Mouse (Mus musculus): ENCODE results near the gene Olfr153.
"Not testable (repeated sequence)": the region's sequence is repeated elsewhere in the genome, so short reads cannot be mapped to it uniquely, and the experiment has no call there.

The Olfr153 gene

GRCm38 (mm10) chr2:87531496-87531895 is at the start of gene Olfr153:
Gene Olfr153 (plus strand): TSS chr2:87531796.
- no peak for DNase-seq (ENCODE audit: low spot score)

GRCm38 (mm10) chr2:87482276-87482675 is 49.3 kb upstream of the Olfr153 start:
- no peak for DNase-seq (ENCODE audit: low spot score)

GRCm38 (mm10) chr2:87496993-87497392 is 34.6 kb upstream of the Olfr153 start, which contains the start of gene Pramel7:
Gene Pramel7 (minus strand): TSS chr2:87497093.
- DNase-seq (ENCODE audit: low spot score), result not testable (repeated sequence)

DNA sequence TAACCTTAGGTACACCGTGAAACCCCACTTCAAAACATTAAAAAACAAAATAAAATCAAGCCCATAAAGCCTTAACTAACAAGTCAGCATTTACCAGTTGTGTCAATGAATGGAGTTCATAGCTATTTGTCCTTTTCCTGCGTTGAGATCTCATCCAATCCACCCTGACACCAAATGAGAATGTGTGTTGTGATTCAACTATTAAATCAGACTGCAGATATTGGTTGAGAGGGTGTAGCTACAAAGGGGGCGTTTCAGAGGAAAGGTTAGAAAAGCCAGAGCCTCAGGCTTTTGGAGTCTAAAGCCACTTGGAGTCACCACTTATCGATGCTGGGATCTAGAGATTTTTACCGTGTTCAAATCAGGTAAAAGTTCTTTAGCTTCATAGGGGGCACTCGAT is 25.3 kb upstream of the Olfr153 start, which contains the start of gene Pramel6:
Gene Pramel6 (plus strand): TSS at position 301 of the 400 bp plus-strand sequence.
- DNase-seq (ENCODE audit: low spot score), result no peak

GRCm38 (mm10) chr2:87515046-87515445 is 16.6 kb upstream of the Olfr153 start:
- DNase-seq (ENCODE audit: low spot score), result no peak

DNA sequence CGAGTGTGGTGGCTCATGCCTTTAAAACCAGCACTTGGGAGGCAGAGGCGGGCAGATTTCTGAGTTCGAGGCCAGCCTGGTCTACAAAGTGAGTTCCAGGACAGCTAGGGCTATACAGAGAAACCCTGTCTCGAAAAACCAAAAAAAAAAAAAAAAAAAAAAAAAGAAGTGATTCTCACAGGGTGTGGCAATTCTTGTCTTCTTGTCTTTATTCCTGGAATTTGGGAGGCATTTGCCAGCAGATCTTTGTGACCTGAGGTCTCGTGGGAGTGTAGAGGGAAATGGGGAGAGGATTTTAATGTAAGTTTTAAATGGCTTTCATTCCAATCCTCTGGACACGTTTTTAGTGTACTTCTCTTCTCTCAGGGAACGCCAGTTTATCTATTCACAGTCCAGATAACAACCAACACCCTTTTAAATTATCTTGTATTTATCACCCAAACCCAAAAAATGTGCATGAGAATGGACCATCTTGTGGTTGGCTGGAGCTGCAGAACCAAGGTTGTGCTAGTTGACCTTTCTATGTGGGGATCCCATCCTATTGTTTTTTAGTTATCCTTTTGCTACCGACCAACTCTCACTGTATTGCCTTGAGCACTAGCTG is 16.0 kb upstream of the Olfr153 start:
- DNase-seq (ENCODE audit: low spot score), result no peak

- DNase-seq (ENCODE audit: low spot score), result no peak
These were observed 15.0 kb upstream of the Olfr153 start for GRCm38 (mm10) chr2:87516581-87516980.

GRCm38 (mm10) chr2:87520651-87521050 is 10.9 kb upstream of the Olfr153 start:
- DNase-seq (ENCODE audit: low spot score), result no peak

DNA sequence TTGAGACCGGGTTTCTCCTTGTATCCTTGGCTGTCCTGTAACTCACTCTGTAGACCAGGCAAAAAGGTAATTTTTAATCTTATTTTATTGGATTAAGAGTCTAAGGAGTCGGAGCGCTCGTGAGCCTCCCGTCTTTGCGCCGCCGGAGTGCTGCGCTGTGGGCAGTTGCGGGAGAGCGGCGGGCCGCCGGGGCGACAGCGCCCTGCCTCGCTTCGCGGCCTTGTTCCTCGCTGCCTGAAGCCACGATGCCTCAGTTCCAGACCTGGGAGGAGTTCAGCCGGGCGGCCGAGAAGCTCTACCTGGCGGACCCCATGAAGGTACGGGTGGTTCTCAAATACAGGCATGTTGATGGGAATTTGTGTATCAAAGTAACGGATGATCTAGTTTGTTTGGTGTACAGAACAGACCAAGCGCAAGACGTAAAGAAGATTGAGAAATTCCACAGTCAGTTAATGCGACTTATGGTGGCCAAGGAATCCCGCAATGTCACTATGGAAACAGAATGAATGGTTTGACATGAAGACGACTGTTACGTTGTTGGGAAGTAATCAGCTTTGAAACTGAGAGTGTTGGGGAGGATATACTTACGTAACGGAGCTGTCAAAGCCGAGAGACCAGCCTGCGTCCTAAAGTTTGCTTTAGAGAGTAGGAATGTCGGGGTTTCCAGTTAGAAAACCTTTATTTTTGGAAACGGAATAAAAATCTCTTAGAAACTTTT is 5.5 kb upstream of the Olfr153 start:
- DNase-seq (ENCODE audit: low spot score), result peak; percentile 20

DNA sequence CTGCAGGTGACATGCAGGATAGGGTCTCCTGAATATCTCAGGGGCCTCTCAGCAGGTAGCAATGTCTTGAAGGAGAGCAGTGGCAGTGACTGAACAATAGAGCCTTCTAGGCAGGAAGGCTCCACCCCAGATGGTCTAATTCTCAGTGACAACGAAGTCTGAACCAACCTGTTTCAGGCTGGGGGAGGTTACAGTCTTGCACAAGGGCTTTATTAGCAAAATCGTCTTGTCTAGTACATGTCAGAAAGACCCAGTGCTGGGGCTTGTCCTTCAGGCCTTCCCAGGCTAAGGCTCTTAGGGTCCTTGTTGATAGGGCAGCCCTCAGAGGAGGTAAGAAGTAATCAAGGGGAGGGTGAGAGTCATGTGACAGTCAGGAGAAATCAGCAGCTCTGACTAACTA is 3.2 kb downstream of the Olfr153 start:
- no peak for DNase-seq (ENCODE audit: low spot score)

DNA sequence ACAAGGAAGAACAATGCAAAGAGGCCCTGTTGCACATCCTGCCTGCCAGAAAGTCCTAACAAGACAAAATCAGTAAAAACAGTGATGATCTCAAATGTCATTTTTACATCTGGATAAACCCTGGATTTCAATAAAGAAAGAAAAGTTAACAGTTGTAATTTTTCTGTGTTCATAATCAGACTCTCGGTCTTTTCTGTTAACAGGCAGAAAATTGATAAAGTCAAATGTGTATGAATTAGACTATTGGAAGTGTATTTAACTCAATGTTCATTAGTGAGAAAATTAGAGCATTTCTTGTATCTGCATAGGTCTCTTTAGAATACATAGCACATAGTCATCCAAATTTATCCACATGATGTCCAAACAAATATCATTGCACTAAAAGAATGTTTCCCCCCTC is 13.8 kb downstream of the Olfr153 start, which contains the start of gene Olfr1128:
Gene Olfr1128 (minus strand): TSS at position 101 of the 400 bp plus-strand sequence.
- DNase-seq (ENCODE audit: low spot score), result no peak

DNA sequence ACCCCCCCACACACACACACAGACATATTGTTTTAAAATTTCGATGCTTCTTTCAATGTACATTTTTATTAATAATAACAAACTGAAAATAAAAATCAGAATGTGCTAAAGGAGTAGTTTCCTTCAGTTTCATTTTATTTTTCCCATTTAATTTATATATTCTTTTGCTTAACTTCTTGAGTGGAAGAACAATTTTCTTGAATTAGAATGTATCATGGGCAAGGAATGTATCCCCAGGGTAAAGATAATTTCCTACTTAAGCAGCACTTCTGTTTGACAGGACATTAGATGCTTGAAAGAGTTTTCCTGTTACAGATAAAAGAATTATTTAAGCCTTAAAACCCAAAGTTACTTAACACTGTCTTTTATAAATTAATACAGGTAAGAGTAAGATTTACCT is 42.0 kb downstream of the Olfr153 start, which contains the start of gene Olfr1129:
Gene Olfr1129 (plus strand): TSS at position 301 of the 400 bp plus-strand sequence.
- not testable (repeated sequence) for DNase-seq (ENCODE audit: low spot score)

Measured in retina, embryonic 14.5 days (tissue).